Mouse (Mus musculus) liver, embryonic 11.5 days (tissue): ENCODE data around the gene Stxbp4. TPM values are rescaled to one million over a fixed set of nuclear protein-coding genes. Genes with fewer than 3 reads are reported as not detected.

ENCODE experiments used
- ATAC-seq: fragments of 200-750 bp; cut with Nextera tagmentation; replicated peaks from 2 replicates; pipeline ENCODE4 v1.8.0; 2017; ENCODE audit warnings: moderate number of reproducible peaks, mild to moderate bottlenecking, moderate TSS enrichment, moderate library complexity; ENCODE audit not compliant: low FRiP score
- DNase-seq: peaks from one replicate; pipeline ENCODE4 v3.0.0-alpha.2; 2017; ENCODE audit warnings: low spot score
- H3K27ac ChIP-seq: fragments of 300-500 bp; sonication (generic); 2 replicates; pipeline ENCODE4 v1.5.1; 2014; ENCODE audit warnings: mild to moderate bottlenecking, low read depth, low read length, control low read depth
- H3K27me3 ChIP-seq: fragments of 300-500 bp; sonication (generic); replicated peaks from 2 replicates; pipeline ENCODE4 v1.6.1; 2014; ENCODE audit warnings: low read length, mixed read lengths; ENCODE audit not compliant: control insufficient read depth, insufficient read depth
- H3K36me3 ChIP-seq: fragments of 300-500 bp; sonication (generic); 2 replicates; pipeline ENCODE4 v1.6.1; 2014; ENCODE audit warnings: mild to moderate bottlenecking, low read length, moderate library complexity, mixed read lengths; ENCODE audit not compliant: control insufficient read depth, insufficient read depth
- H3K4me1 ChIP-seq: fragments of 300-500 bp; sonication (generic); replicated peaks from 2 replicates; pipeline ENCODE4 v1.6.1; 2014; ENCODE audit warnings: low read length, mixed read lengths; ENCODE audit not compliant: control insufficient read depth, insufficient read depth
- H3K4me2 ChIP-seq: fragments of 300-500 bp; sonication (generic); 2 replicates; pipeline ENCODE4 v1.6.1; 2014; ENCODE audit warnings: mild to moderate bottlenecking, control low read depth, moderate library complexity
- H3K4me3 ChIP-seq: fragments of 300-500 bp; sonication (generic); 2 replicates; pipeline ENCODE4 v1.5.1; 2014; ENCODE audit warnings: low read depth, low read length, control low read depth
- H3K9ac ChIP-seq: fragments of 300-500 bp; sonication (generic); 2 replicates; pipeline ENCODE4 v1.6.1; 2014; ENCODE audit warnings: low read depth, low read length, control low read depth
- H3K9me3 ChIP-seq: fragments of 300-500 bp; sonication (generic); 2 replicates; pipeline ENCODE4 v1.6.1; 2016; ENCODE audit warnings: low read length, inconsistent platforms, mixed read lengths; ENCODE audit not compliant: control insufficient read depth
- WGBS: fragments of 180-500 bp; shearing (Covaris S2); extraction: QIAGEN DNeasy Blood & Tissue Kit; methylation state at CpG from one replicate; pipeline ENCODE4 v1.1.7; 2014; 5-methylcytosine and 5-hydroxymethylcytosine counted together
- polyA plus RNA-seq: library from polyadenylated mRNA; unstranded; fragments of >200 nt; fragmentation: Nextera tagmentation; extraction: Ambion mirVana; gene quantifications from 2 replicates; pipeline ENCODE4 v1.2.1, GENCODE M21; 2014

Gene Stxbp4
- polyA plus RNA-seq, 1 experiment from 2014 or later = 16.6 TPM

DNA sequence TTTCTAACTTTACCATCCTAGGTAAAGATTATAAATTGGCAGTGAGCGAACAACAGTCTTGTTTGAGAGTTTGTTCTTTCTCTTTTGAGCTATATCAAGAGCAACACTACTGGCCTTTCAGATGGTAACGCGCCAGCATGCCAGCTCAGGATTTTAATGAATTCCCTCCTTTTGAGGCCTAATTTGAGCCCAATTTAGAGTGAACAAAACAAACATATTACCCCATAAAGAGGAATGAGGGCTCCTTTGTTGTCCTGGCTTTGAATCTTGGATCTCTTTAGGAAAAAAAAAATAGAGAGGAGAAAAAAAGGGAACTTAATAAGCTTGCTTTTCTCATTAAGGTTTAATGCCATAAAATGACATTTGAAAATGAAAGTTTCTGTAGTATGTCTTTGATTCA, 197.0 kb downstream of the Stxbp4 start:
- Histone ChIP-seq H3K4me2 (no peak overlapping the region), H3K9ac (no peak overlapping the region), H3K36me3 (no peaks in the 10 kb centered on the region), H3K27ac (no peak overlapping the region), H3K4me1 (no peaks in the 10 kb centered on the region), H3K27me3 (no peaks in the 10 kb centered on the region), H3K9me3 (no peaks in the 10 kb centered on the region), H3K4me3 (no peak overlapping the region)
- WGBS = 84% methylated on average over 3 of the region's 3 CpGs
- ATAC-seq = no peak
- no peak for DNase-seq

DNA sequence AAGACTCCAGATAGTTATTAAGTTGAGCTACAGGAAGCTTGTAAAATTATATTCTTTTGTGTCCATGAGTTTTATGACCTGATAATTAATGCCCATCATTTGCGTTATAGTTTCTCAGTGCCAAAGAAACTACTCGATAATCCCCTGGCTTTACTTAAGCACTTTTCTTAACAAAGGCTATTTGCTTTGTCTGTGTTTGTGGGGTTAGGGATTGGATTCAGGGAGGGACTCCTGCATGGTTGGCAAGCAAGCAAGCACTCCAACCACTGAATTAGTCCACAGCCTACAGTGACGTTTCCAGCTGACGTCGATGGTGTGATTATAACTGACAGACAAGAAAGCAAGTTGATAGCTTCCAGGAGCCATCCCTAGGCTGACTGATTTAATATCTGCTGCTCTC, 199.1 kb downstream of the Stxbp4 start:
- H3K36me3 ChIP-seq = no peaks in the 10 kb centered on the region
- no peak overlapping the region for H3K4me2 ChIP-seq
- no peaks in the 10 kb centered on the region for H3K9me3 ChIP-seq
- no peak overlapping the region for H3K9ac ChIP-seq
- ATAC-seq (no peak), DNase-seq (no peak)
- no peak overlapping the region for H3K4me3 ChIP-seq
- H3K27ac ChIP-seq = no peak overlapping the region
- 72% methylated on average over 5 of the region's 5 CpGs for WGBS
- no peaks in the 10 kb centered on the region for H3K27me3 ChIP-seq
- H3K4me1 ChIP-seq = no peaks in the 10 kb centered on the region

Other genes starting within 250 kb of the Stxbp4 start
- 6.6 and 6.9 TPM in 2 replicates for gene Hlf, start 247.2 kb downstream of the Stxbp4 start, polyA plus RNA-seq
- gene Cox11, start 89 bp upstream of the Stxbp4 start, polyA plus RNA-seq = 25.9 and 28.8 TPM in 2 replicates
- 60.7 and 66.0 TPM in 2 replicates for gene Tom1l1, start 50.3 kb upstream of the Stxbp4 start, polyA plus RNA-seq